Mouse (Mus musculus) limb, embryonic 11.5 days (tissue): ENCODE data around the gene Cd44. TPM values are rescaled to one million over a fixed set of nuclear protein-coding genes. Genes with fewer than 3 reads are reported as not detected.

Experiments used
- ATAC-seq: fragments of 200-750 bp; cut with Nextera tagmentation; 2 replicates; pipeline ENCODE4 v1.8.0; 2017; ENCODE audit warnings: low read depth; ENCODE audit not compliant: insufficient number of reproducible peaks, low FRiP score, low TSS enrichment
- DNase-seq: peaks from one replicate; pipeline ENCODE4 v3.0.0-alpha.2; 2015; ENCODE audit warnings: low spot score
- H3K27ac ChIP-seq: fragments of 300-500 bp; sonication (generic); replicated peaks from 2 replicates; pipeline ENCODE4 v1.5.1; 2014; ENCODE audit warnings: low read depth, mild to moderate bottlenecking, low read length
- H3K27me3 ChIP-seq: fragments of 300-500 bp; sonication (generic); 2 replicates; pipeline ENCODE4 v1.6.1; 2014; ENCODE audit warnings: mild to moderate bottlenecking, low read length, mixed read lengths; ENCODE audit not compliant: control insufficient read depth, insufficient read depth
- H3K36me3 ChIP-seq: fragments of 300-500 bp; sonication (generic); 2 replicates; pipeline ENCODE4 v1.6.1; 2014; ENCODE audit warnings: mild to moderate bottlenecking, low read length, moderate library complexity, mixed read lengths; ENCODE audit not compliant: control insufficient read depth, insufficient read depth
- H3K4me1 ChIP-seq: fragments of 300-500 bp; sonication (generic); 2 replicates; pipeline ENCODE4 v1.6.1; 2014; ENCODE audit warnings: low read length, mixed read lengths; ENCODE audit not compliant: control insufficient read depth, insufficient read depth
- H3K4me2 ChIP-seq: fragments of 300-500 bp; sonication (generic); 2 replicates; pipeline ENCODE4 v1.6.1; 2014; ENCODE audit warnings: low read depth, mild to moderate bottlenecking, moderate library complexity; ENCODE audit not compliant: severe bottlenecking
- H3K4me3 ChIP-seq: fragments of 300-500 bp; sonication (generic); 2 replicates; pipeline ENCODE4 v1.5.1; 2014; ENCODE audit warnings: low read depth, low read length
- H3K9ac ChIP-seq: fragments of 300-500 bp; sonication (generic); 2 replicates; pipeline ENCODE4 v1.6.1; 2014; ENCODE audit warnings: mild to moderate bottlenecking, low read length
- H3K9me3 ChIP-seq: fragments of 300-500 bp; sonication (generic); 2 replicates; pipeline ENCODE4 v1.6.1; 2016; ENCODE audit warnings: low read length; ENCODE audit not compliant: control insufficient read depth
- WGBS: fragments of 180-500 bp; shearing (Covaris S2); extraction: QIAGEN DNeasy Blood & Tissue Kit; methylation state at CpG from one replicate; pipeline ENCODE4 v1.1.7; 2014; 5-methylcytosine and 5-hydroxymethylcytosine counted together
- polyA plus RNA-seq: library from polyadenylated mRNA; unstranded; fragments of >200 nt; fragmentation: Nextera tagmentation; extraction: Ambion mirVana; gene quantifications from 2 replicates; pipeline ENCODE4 v1.2.1, GENCODE M21; 2014

Gene Cd44
- polyA plus RNA-seq, 1 experiment from 2014 or later, result 3.6 TPM

DNA sequence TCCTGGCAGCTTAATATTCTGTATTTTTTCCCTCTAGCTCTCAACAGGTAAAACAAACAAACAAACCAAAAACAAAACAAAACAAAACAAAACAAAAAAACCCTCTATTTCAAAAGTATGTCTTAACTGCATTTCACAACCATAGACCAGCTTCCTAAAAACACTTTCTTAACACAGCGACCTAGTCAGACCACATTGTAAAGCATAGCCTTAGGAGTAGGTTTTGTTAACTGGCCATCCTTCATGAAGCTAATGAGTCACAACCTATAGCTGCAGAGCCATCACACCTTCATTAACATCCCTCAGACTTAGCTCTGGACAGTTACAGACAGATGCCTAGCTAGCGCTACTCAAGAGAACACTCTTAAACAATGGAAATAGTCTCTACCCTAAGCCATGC, 37.9 kb downstream of the Cd44 start:
- DNase-seq, result no peak
- Histone ChIP-seq H3K4me3 (no peak overlapping the region), H3K9me3 (no peaks in the 10 kb centered on the region), H3K27me3 (no peaks in the 10 kb centered on the region), H3K27ac (no peak overlapping the region), H3K9ac (no peak overlapping the region), H3K36me3 (no peaks in the 10 kb centered on the region), H3K4me2 (no peak overlapping the region), H3K4me1 (no peaks in the 10 kb centered on the region)
- no peak for ATAC-seq
- 84% methylated on average over 2 of the region's 2 CpGs for WGBS

DNA sequence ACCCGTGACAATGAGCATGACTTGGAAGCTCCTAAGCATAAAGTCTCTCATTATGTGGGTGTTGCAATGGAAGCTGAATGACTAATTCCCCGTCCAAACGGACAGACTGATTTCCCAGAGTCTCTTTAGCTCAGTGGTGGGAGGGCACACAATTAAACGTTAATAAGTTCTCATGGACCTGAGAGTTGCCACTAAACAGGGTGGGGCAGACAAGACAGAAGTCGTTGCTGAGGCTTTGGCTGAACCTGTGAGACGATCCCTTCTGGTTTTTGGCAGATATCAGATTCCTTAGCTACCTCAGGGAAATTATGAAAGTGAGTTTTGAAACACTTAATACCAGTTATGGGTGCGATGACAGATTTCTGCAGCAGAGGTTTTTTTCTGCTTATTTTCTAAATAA, 38.8 kb downstream of the Cd44 start:
- no peak overlapping the region for H3K4me3 ChIP-seq
- no peak overlapping the region for H3K4me2 ChIP-seq
- WGBS, result 79% methylated on average over 7 of the region's 7 CpGs
- H3K27me3 ChIP-seq, result no peaks in the 10 kb centered on the region
- H3K9ac ChIP-seq, result no peak overlapping the region
- DNase-seq (no peak), ATAC-seq (no peak)
- H3K9me3 ChIP-seq, result no peaks in the 10 kb centered on the region
- no peaks in the 10 kb centered on the region for H3K4me1 ChIP-seq
- H3K36me3 ChIP-seq, result no peaks in the 10 kb centered on the region
- no peak overlapping the region for H3K27ac ChIP-seq

DNA sequence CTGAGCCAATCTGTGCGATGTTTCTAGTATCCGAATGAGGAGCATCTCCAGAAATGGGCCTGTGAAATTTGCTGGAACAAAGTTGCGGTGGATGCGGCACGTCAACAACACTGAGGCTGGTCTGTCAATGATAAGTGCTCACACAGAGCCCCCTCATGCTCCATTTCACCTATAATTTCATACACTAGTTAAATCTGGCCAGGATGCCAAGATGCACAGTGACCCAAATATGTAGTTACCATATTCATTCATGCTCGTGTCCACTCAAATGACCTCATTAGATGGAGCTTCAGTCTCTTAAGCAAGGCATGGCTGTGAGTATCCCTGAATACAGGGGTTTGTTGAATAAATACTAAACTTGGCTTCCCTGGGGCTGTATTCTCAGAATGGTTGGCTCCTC, 43.2 kb downstream of the Cd44 start:
- Histone ChIP-seq H3K9ac (no peak overlapping the region), H3K36me3 (no peaks in the 10 kb centered on the region), H3K4me2 (no peak overlapping the region), H3K4me1 (no peaks in the 10 kb centered on the region), H3K27me3 (no peaks in the 10 kb centered on the region), H3K4me3 (no peak overlapping the region), H3K27ac (no peak overlapping the region), H3K9me3 (no peaks in the 10 kb centered on the region)
- ATAC-seq (no peak), DNase-seq (no peak)
- WGBS, result 95% methylated on average over 6 of the region's 6 CpGs

DNA sequence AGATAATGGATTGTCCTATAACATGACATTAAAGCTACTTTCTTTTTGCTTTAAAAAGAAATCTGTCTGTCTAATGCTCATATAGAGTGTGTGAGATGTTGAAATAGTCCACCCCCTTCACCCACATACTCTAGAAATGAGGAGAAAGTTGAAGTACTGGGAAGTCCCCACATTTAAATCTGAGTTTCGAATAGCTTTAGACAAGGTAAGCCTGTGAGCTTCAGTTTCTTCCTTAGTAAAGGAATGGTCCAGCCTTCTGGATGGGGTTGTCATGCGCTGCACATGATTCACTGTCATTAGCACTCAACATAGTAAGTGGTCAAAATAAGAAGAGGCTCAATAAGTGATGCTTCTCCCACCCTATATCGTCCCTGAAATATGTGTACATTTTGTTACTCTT, 48.2 kb downstream of the Cd44 start:
- WGBS, result 95% methylated on average over 3 of the region's 3 CpGs
- Histone ChIP-seq H3K27me3 (no peaks in the 10 kb centered on the region), H3K27ac (no peak overlapping the region), H3K4me2 (no peak overlapping the region), H3K9me3 (no peaks in the 10 kb centered on the region), H3K4me1 (no peaks in the 10 kb centered on the region), H3K36me3 (no peaks in the 10 kb centered on the region), H3K9ac (no peak overlapping the region), H3K4me3 (no peak overlapping the region)
- ATAC-seq, result no peak
- DNase-seq, result no peak

DNA sequence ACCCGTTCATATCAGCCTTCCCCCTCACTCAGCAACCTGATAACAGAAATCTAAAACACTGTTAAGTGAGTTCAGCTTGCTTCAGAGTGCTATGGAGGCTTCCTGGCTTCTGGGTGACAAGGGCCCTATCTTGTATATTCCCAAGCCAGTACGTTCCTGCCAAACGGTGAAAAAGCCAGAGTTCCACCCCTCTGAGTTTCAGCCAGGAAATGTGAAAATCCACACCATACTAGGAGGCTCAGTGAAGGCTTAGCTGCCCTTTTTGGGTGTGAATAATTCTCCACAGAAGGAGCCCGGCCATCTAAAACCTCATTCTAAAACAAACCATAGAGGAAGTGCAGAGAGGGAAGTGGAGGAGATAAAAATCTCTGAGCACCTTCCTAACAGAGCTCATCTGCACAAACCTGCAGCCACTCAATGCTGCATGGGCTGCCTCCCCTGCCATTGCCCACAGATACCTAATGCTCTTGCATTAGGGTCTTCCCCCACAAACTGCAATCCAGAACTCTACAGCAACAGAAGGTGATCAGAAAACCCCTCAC, 49.5 kb downstream of the Cd44 start:
- no peak overlapping the region for H3K9ac ChIP-seq
- no peak overlapping the region for H3K4me3 ChIP-seq
- DNase-seq, result no peak

DNA sequence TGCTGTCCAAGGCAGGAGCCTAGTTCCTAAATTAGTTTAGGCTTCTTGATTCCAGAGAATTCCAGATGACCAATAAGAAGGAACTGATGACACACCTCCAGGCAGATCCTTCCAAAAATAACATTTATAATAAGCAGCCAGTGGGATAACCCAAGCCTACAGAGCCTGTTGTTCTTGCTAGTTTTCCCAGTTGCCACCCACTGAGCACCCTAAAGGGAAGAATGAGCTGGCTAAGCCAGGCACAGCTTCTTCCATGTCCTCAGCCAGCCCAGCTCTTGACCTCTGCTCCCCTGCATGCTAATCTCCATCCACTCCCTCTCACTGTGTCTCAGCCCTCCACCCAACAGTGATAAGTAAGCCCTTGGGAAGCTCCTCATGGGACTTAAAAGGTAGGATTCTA, 51.4 kb downstream of the Cd44 start:
- H3K36me3 ChIP-seq, result no peaks in the 10 kb centered on the region
- no peak for DNase-seq
- no peak overlapping the region for H3K27ac ChIP-seq
- ATAC-seq, result no peak
- no peaks in the 10 kb centered on the region for H3K27me3 ChIP-seq
- H3K9me3 ChIP-seq, result no peaks in the 10 kb centered on the region
- no peak overlapping the region for H3K4me3 ChIP-seq
- no peak overlapping the region for H3K4me2 ChIP-seq
- H3K4me1 ChIP-seq, result no peaks in the 10 kb centered on the region
- no peak overlapping the region for H3K9ac ChIP-seq

More for the DNA sequence above, 49.5 kb downstream of the Cd44 start:
- Histone ChIP-seq H3K9me3 (no peaks in the 10 kb centered on the region), H3K27me3 (no peaks in the 10 kb centered on the region), H3K36me3 (no peaks in the 10 kb centered on the region), H3K4me1 (no peaks in the 10 kb centered on the region), H3K4me2 (no peak overlapping the region), H3K27ac (no peak overlapping the region)
- ATAC-seq, result no peak
- WGBS, result 69% methylated on average over 4 of the region's 4 CpGs

DNA sequence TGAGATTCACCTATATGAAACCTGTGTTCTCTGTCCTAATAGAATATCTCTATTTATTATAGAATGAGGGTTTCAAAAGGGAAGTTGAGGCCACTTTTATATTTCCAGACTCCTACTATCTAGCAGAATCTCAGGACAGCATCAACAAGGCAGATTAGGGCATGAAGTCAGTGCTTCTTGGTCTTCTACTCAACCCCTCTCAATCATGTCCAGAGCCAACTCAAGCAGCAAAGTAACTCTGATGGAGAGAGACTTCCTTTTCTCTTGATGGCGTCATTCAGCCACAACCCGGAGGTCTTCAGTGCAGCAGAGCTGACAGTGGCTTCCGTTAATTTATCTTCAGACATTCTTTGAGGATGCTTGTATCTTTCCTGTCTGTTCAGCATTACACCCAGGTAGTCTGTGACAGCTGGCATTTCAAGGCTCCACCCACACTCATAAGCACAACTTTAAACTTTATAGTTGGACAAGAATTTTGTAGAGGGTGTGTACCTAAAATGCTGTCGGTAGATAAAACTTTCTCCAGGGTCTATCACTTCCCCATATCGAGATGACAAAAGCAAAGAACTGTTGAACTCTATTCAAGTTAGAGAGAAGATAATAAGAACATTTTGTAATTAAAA, 52.5 kb downstream of the Cd44 start:
- no peaks in the 10 kb centered on the region for H3K36me3 ChIP-seq
- H3K9me3 ChIP-seq, result no peaks in the 10 kb centered on the region
- H3K4me2 ChIP-seq, result no peak overlapping the region
- no peak overlapping the region for H3K9ac ChIP-seq
- H3K4me1 ChIP-seq, result no peaks in the 10 kb centered on the region
- DNase-seq (no peak), ATAC-seq (no peak)
- no peak overlapping the region for H3K4me3 ChIP-seq
- 92% methylated on average over 5 of the region's 5 CpGs for WGBS
- no peaks in the 10 kb centered on the region for H3K27me3 ChIP-seq
- no peak overlapping the region for H3K27ac ChIP-seq

DNA sequence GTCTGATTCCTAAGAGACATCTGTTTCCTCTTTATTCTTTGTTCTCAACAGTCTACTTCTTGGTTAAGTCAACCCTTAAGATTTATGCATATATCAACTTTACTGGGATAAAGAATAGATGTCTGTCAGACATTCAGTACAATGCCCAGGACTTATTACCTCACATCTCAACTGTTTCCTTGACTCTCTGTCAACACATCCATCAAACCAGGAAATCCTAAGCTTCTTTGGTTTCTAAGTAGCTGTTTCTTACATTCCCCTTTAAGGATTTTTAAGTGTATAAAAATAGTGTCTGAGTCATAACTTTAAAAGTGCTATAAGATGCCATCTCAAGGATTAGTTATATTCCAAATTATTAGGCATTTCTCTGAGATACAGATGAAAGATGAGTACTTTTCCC, 60.2 kb downstream of the Cd44 start:
- ATAC-seq (no peak), DNase-seq (no peak)
- H3K36me3 ChIP-seq, result no peaks in the 10 kb centered on the region
- no peaks in the 10 kb centered on the region for H3K4me1 ChIP-seq
- no peak overlapping the region for H3K9ac ChIP-seq
- no peak overlapping the region for H3K4me2 ChIP-seq
- no peak overlapping the region for H3K27ac ChIP-seq
- H3K4me3 ChIP-seq, result no peak overlapping the region
- no peaks in the 10 kb centered on the region for H3K9me3 ChIP-seq
- no peaks in the 10 kb centered on the region for H3K27me3 ChIP-seq

DNA sequence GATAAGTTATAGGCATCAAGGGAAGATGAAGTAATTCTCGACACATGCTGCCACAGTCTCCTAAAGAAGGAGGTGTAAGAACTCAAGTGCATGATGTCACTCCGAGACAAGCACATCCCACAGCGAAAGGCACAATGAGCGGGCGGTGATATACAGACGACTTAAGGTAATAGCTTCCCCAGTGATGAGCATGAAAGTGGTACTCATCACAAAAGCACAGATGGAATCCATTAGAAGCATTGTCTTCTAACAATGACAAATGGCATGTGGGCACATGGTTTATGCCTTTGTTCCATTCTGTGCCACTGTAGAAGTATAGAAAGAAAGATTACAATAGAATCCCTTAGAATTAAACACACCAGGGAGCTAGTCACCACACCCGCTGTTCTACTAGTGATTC, 63.3 kb downstream of the Cd44 start:
- DNase-seq, result no peak

More for the DNA sequence above, 63.3 kb downstream of the Cd44 start:
- no peak overlapping the region for H3K4me3 ChIP-seq
- no peaks in the 10 kb centered on the region for H3K4me1 ChIP-seq
- no peak overlapping the region for H3K27ac ChIP-seq
- H3K9me3 ChIP-seq, result no peaks in the 10 kb centered on the region
- no peak overlapping the region for H3K4me2 ChIP-seq
- no peaks in the 10 kb centered on the region for H3K27me3 ChIP-seq
- no peak overlapping the region for H3K9ac ChIP-seq
- no peak for ATAC-seq
- no peaks in the 10 kb centered on the region for H3K36me3 ChIP-seq
- 90% methylated on average over 7 of the region's 7 CpGs for WGBS
